Mouse (Mus musculus): Measurements from ENCODE around the gene Chrm1. TPM values are rescaled to one million over a fixed set of nuclear protein-coding genes. Genes with fewer than 3 reads are reported as not detected.

Gene Chrm1
- polyA plus RNA-seq, 1 experiment from 2014 or later, result 0.11 TPM

DNA sequence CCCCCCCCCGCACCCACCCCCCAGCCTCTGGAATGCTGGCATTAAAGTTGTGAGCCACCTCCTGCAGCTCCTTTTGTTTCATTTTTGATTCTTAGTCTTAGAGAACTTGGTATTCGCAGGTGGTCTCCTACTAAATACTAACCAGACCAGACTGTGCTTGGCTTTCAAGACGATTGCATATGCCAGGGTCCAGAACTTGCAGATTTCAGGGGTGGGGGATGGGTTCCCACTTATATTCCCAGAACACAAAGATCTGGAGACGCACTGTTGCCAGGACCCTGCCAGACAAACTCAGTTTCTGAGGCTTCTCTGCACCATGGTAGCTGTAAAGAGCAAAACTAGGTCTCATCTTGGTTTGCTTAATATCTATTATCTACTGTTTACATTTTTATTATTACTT lies 40.0 kb downstream of the Chrm1 start:
- no peak overlapping the region for H3K4me2 ChIP-seq (replicated peaks; ENCODE audit: low read depth, low read length)
- H3K36me3 ChIP-seq (ENCODE audit: insufficient read depth, low read length), result peaks cover 20% of the 10 kb centered on the region
- no peak overlapping the region for H3K4me3 ChIP-seq (ENCODE audit: low read length)
- H3K27ac ChIP-seq (ENCODE audit: low read length), result no peak overlapping the region
- peaks cover 7% of the 10 kb centered on the region for H3K4me1 ChIP-seq (ENCODE audit: insufficient read depth, low read length)
- ATAC-seq (ENCODE audit: low FRiP score, low TSS enrichment), result no peak
- H3K9ac ChIP-seq (replicated peaks; ENCODE audit: low read length), result no peak overlapping the region
- WGBS, result 84% methylated on average over 3 of the region's 4 CpGs
- H3K27me3 ChIP-seq (ENCODE audit: insufficient read depth, low read length), result no peaks in the 10 kb centered on the region
- no peaks in the 10 kb centered on the region for H3K9me3 ChIP-seq (ENCODE audit: low read length)

DNA sequence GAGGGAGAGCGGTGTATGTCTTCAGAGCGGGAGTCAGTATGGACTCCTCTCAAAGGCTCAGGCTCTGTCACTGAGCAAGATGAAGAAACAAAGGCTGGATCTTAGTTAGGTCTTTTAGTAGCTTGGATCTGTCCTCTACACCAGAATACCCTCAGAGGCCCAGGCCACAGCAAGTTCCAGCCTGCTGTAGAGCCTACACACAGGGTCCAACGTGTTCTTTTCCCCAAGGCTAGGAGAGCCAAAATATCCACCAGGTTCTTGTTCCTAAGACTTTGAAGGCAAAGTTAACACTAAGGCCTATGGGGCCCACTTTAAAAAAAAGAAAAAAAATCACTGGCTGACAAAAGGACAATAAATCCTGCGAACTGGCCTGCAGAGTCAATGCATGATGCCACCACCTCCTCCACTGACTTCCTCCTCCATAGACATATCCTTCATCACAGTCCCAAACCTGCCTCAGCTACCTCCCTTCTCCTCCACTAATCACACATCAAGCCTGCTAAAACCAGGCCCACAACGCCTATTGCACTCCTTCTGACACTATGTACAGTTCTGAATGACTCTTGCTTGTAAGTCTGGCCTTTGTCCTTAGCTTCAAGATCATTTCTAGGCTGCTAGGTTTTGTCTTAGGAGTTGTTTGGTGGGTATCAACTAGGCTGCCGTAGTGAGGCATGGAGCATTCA lies 41.6 kb downstream of the Chrm1 start:
- no peak overlapping the region for H3K27ac ChIP-seq (ENCODE audit: low read length)

DNA sequence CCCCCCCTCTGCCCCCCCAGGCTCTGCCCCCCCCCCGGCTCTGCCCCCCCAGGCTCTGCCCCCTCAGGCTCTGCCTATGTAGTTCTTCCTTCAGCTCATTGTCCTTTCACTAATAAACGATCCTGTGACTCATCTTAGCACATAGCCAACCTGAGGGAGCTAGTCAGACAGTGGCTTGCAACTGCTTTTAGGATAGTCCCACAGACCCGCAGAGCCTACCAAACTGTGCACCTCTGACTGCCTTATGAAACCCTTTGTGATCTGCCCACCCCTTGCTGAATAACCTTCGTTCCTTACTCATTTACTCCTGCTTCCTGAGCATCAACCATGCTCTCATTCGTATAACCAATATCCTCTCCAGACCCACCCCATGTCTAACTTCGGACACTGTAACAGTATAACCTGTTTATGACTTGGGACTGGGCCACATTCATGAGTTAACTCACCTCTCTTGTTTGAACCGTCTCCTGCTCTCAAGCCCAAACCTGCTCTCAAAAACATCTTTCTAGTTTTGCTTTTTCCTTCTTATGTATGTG lies 42.6 kb downstream of the Chrm1 start:
- Histone ChIP-seq H3K4me2 (replicated peaks; ENCODE audit: low read depth, low read length) (no peak overlapping the region), H3K9me3 (ENCODE audit: low read length) (no peaks in the 10 kb centered on the region), H3K4me3 (ENCODE audit: low read length) (no peak overlapping the region), H3K9ac (replicated peaks; ENCODE audit: low read length) (no peak overlapping the region), H3K4me1 (ENCODE audit: insufficient read depth, low read length) (peaks cover 21% of the 10 kb centered on the region), H3K27me3 (ENCODE audit: insufficient read depth, low read length) (no peaks in the 10 kb centered on the region), H3K27ac (ENCODE audit: low read length) (no peak overlapping the region), H3K36me3 (ENCODE audit: insufficient read depth, low read length) (peaks cover 46% of the 10 kb centered on the region)
- WGBS, result 85% methylated on average over 7 of the region's 7 CpGs
- ATAC-seq (ENCODE audit: low FRiP score, low TSS enrichment), result no peak

More for the DNA sequence above, 41.6 kb downstream of the Chrm1 start:
- Histone ChIP-seq H3K36me3 (ENCODE audit: insufficient read depth, low read length) (peaks cover 36% of the 10 kb centered on the region), H3K27me3 (ENCODE audit: insufficient read depth, low read length) (no peaks in the 10 kb centered on the region), H3K4me2 (replicated peaks; ENCODE audit: low read depth, low read length) (no peak overlapping the region), H3K9me3 (ENCODE audit: low read length) (no peaks in the 10 kb centered on the region), H3K9ac (replicated peaks; ENCODE audit: low read length) (no peak overlapping the region), H3K4me1 (ENCODE audit: insufficient read depth, low read length) (peaks cover 11% of the 10 kb centered on the region), H3K4me3 (ENCODE audit: low read length) (no peak overlapping the region)
- ATAC-seq (ENCODE audit: low FRiP score, low TSS enrichment), result no peak
- WGBS, result 78% methylated on average over 6 of the region's 6 CpGs

DNA sequence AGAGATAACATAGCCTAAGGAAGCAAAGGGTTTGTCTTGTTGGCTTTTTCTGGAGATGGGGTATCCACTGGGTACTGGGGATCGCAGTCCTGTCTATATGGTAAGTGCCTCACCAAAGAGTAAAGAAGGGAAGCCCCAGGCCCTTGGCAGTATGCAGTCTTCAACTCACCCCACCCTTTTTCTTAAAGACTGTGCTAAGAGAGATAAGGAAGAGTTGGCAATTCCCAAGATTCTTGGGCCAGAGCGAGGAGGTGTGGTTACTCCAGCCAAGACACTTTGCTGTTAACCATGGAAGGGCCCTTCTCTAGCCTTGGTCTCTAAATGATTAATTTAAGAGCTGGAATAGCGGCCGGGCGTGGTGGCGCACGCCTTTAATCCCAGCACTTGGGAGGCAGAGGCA lies 43.3 kb downstream of the Chrm1 start:
- Histone ChIP-seq H3K9ac (replicated peaks; ENCODE audit: low read length) (no peak overlapping the region), H3K4me2 (replicated peaks; ENCODE audit: low read depth, low read length) (no peak overlapping the region), H3K4me1 (ENCODE audit: insufficient read depth, low read length) (peaks cover 27% of the 10 kb centered on the region), H3K36me3 (ENCODE audit: insufficient read depth, low read length) (peaks cover 46% of the 10 kb centered on the region), H3K9me3 (ENCODE audit: low read length) (no peaks in the 10 kb centered on the region), H3K4me3 (ENCODE audit: low read length) (no peak overlapping the region), H3K27ac (ENCODE audit: low read length) (no peak overlapping the region), H3K27me3 (ENCODE audit: insufficient read depth, low read length) (no peaks in the 10 kb centered on the region)
- ATAC-seq (ENCODE audit: low FRiP score, low TSS enrichment), result no peak
- WGBS, result 94% methylated on average over 7 of the region's 7 CpGs

DNA sequence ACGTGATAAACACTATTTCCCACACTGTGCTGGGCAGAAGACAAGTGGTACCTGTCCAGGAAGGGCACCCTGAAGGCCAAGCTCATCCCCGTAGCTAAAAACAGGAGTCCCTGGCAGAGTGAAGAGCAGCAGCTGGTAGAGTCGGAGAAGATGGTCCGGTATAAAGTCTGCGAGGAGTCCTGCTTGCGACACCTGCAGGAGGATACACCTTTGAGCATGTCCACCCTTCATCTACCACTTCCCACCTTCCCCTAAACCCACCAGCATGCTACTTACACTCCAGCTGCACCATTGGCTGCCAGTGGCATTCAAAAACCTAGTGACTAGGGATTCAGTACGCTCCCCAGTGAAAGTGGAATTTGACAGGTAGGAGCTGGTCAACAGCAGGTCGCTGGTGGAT lies 45.4 kb downstream of the Chrm1 start:
- Histone ChIP-seq H3K9me3 (ENCODE audit: low read length) (no peaks in the 10 kb centered on the region), H3K36me3 (ENCODE audit: insufficient read depth, low read length) (peaks cover 46% of the 10 kb centered on the region), H3K9ac (replicated peaks; ENCODE audit: low read length) (no peak overlapping the region), H3K4me3 (ENCODE audit: low read length) (no peak overlapping the region), H3K4me1 (ENCODE audit: insufficient read depth, low read length) (peaks cover 25% of the 10 kb centered on the region), H3K4me2 (replicated peaks; ENCODE audit: low read depth, low read length) (no peak overlapping the region), H3K27ac (ENCODE audit: low read length) (no peak overlapping the region), H3K27me3 (ENCODE audit: insufficient read depth, low read length) (no peaks in the 10 kb centered on the region)
- no peak for ATAC-seq (ENCODE audit: low FRiP score, low TSS enrichment)
- WGBS, result 93% methylated on average over 8 of the region's 8 CpGs

DNA sequence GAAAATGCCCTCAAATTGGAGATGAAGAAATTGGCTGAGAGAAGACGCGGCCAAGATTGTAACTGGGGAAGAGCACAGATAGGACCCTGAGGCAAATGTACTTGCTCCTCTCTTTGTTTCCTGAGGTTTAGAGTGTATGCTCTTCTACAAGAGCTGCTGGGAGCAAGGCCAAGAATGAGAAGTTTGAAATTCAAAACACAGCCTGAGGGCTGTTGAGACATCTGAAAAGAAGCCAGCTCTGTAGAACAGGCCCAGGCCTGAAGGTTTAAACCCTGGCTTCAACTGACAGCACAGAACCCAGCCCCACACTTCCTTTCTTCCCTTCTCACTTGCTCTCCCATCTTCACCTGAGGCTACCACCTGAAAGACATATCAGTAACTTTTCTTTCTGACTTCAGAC lies 46.5 kb downstream of the Chrm1 start:
- no peak for ATAC-seq (ENCODE audit: low FRiP score, low TSS enrichment)
- Histone ChIP-seq H3K4me2 (replicated peaks; ENCODE audit: low read depth, low read length) (no peak overlapping the region), H3K9me3 (ENCODE audit: low read length) (no peaks in the 10 kb centered on the region), H3K9ac (replicated peaks; ENCODE audit: low read length) (peak overlapping the region; percentile 45; the same call in 1 of the 2 replicates), H3K27me3 (ENCODE audit: insufficient read depth, low read length) (no peaks in the 10 kb centered on the region), H3K36me3 (ENCODE audit: insufficient read depth, low read length) (peaks cover 46% of the 10 kb centered on the region), H3K4me1 (ENCODE audit: insufficient read depth, low read length) (peaks cover 33% of the 10 kb centered on the region), H3K27ac (ENCODE audit: low read length) (no peak overlapping the region), H3K4me3 (ENCODE audit: low read length) (no peak overlapping the region)
- 93% methylated on average over 2 of the region's 2 CpGs for WGBS

DNA sequence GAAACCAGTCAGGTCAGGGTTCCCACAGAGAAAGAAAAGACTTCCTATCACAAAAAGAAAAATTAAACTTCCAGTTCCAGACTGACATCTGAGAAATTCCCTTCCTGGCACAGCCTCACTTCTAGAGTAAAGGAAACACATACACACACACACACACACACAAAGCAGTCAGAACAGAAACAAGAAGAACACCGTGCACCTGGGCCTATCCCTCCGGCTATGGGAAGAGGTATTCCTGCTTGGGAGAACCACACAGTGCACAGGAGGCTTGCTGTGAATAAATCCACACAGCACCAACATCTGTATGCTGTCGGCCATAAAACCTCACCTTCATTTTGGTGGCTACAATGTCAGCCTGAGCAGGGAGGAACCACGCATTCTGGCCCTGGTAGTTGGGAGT lies 47.9 kb downstream of the Chrm1 start:
- Histone ChIP-seq H3K4me1 (ENCODE audit: insufficient read depth, low read length) (peaks cover 33% of the 10 kb centered on the region), H3K27ac (ENCODE audit: low read length) (peak overlapping the region; percentile 94), H3K9me3 (ENCODE audit: low read length) (no peaks in the 10 kb centered on the region), H3K4me3 (ENCODE audit: low read length) (peak overlapping the region; percentile 80), H3K36me3 (ENCODE audit: insufficient read depth, low read length) (peaks cover 46% of the 10 kb centered on the region), H3K27me3 (ENCODE audit: insufficient read depth, low read length) (no peaks in the 10 kb centered on the region), H3K4me2 (replicated peaks; ENCODE audit: low read depth, low read length) (peak overlapping the region; percentile 73), H3K9ac (replicated peaks; ENCODE audit: low read length) (peak overlapping the region; percentile 78)
- WGBS, result 46% methylated on average over 4 of the region's 4 CpGs
- no peak for ATAC-seq (ENCODE audit: low FRiP score, low TSS enrichment)

DNA sequence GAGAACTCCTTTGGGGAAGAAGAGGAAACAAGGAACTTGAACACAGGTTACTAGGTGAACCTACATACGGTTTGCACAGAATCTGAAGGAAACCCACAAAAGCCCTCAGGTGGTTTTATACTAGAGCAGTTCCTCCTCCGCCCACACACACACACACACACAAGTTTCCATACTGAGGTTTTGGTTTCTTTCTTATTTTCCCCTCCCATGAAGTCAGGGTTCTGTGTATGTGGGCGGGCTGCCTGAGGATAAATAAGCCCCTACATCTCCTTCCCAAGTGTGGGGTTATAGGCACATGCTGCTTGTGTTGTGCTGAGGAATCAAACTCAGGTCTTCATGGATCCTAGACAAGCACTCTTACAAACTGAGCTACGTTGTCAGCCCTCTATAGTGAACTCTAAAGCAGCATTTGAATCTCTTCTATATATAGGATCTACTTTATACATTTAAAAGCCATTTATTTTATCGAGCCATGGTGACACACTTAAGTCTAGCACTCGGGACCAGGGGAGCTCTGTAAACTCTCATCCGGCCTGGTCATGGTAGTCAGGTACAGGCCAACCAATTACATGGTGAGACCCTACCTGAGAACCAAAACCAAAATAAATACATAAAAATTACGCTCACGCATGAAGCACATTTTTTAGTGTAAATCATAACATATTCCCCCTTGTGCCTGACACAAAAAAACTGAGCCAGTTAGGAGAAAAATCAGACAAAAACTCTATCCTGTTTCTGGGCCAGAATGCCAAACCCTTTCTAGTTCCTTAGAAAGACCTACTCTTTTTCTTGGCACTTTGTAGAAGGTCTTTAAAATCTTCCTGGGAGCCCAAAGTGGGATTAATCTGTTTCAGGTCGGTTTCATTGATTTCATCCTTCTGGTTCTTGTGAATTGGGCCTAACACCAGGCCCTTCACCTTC lies 48.6 kb downstream of the Chrm1 start:
- no peaks in the 10 kb centered on the region for H3K9me3 ChIP-seq (ENCODE audit: low read length)
- H3K27me3 ChIP-seq (ENCODE audit: insufficient read depth, low read length), result no peaks in the 10 kb centered on the region
- H3K9ac ChIP-seq (replicated peaks; ENCODE audit: low read length), result peak overlapping the region; percentile 78
- H3K27ac ChIP-seq (ENCODE audit: low read length), result peak overlapping the region; percentile 94
- H3K4me1 ChIP-seq (ENCODE audit: insufficient read depth, low read length), result peaks cover 33% of the 10 kb centered on the region
- no peak for ATAC-seq (ENCODE audit: low FRiP score, low TSS enrichment)
- WGBS, result 45% methylated on average over 10 of the region's 10 CpGs
- H3K4me2 ChIP-seq (replicated peaks; ENCODE audit: low read depth, low read length), result peak overlapping the region; percentile 73
- H3K36me3 ChIP-seq (ENCODE audit: insufficient read depth, low read length), result peaks cover 39% of the 10 kb centered on the region
- peak overlapping the region; percentile 80 for H3K4me3 ChIP-seq (ENCODE audit: low read length)

DNA sequence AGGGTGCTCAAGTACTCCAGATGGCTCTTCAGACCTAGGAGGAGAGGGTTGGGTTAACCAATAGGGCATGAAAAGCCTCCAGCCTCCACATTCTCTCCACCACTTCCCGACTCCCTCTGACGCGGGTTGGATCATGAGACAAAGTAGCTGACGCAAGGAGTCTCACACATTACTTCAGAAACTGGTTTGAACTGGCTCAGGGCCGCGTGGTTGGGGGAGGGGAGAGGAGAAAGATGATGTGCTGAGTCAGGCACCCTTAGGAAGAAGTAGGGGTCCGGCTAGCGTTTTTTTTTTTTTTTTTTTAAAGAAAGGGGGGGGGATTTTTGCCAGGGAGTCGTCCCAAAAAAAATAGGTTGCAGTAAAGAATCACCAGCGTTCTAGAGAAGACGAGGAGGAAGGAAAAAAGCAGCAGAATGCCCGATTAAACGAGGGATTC lies 49.3 kb downstream of the Chrm1 start:
- Histone ChIP-seq H3K4me3 (ENCODE audit: low read length) (peak overlapping the region; percentile 80), H3K4me1 (ENCODE audit: insufficient read depth, low read length) (peaks cover 33% of the 10 kb centered on the region), H3K9me3 (ENCODE audit: low read length) (no peaks in the 10 kb centered on the region), H3K9ac (replicated peaks; ENCODE audit: low read length) (peak overlapping the region; percentile 78), H3K4me2 (replicated peaks; ENCODE audit: low read depth, low read length) (peak overlapping the region; percentile 73), H3K36me3 (ENCODE audit: insufficient read depth, low read length) (peaks cover 33% of the 10 kb centered on the region), H3K27ac (ENCODE audit: low read length) (peak overlapping the region; percentile 94), H3K27me3 (ENCODE audit: insufficient read depth, low read length) (no peaks in the 10 kb centered on the region)
- 0% methylated on average over 13 of the region's 13 CpGs for WGBS
- ATAC-seq (ENCODE audit: low FRiP score, low TSS enrichment), result peak; percentile 72

Measured in kidney, embryonic 16.5 days (tissue).